22 mouse cellular contexts compared by ENCODE assay signal in genomic region chr1:58772084-58772483, GRCm38 (mm10). TPM values are rescaled to one million over a fixed set of nuclear protein-coding genes. Genes with fewer than 3 reads are reported as not detected.
DNase-seq lines count a peak whose midpoint lies in the region; ATAC-seq lines count a peak whose summit lies in the region.
"Had no signal": no experiment of that assay in that cellular context is flagged by ENCODE, and none has a peak within 500 bp of the region (broad histone marks: within the 10 kb centered on the region; RNA-seq: fewer than 3 reads in every experiment).

No protein-coding gene starts in this region.

- DNase-seq in heart, adult 11 months = peak; percentile 53
- peak; percentile 12 for DNase-seq in midbrain, embryonic 14.5 days
- DNase-seq in R1 (ENCODE audit: low read depth, low spot score) = peak; percentile 35
- DNase-seq in yolk sac, embryonic 10.5 days (ENCODE audit: low spot score) = no peak
- DNase-seq: adrenal gland, postnatal 14 days; cerebellum, adult 11-12 months; cerebellum, adult 9-10 months; cerebellum, postnatal 25 days; gastrocnemius, adult 2 months; gastrocnemius, postnatal 36 days; heart, adult 18-20 months had no signal

- no peaks in the 10 kb centered on the region for H3K27me3 ChIP-seq in heart, embryonic 11.5 days (ENCODE audit: control insufficient read depth, insufficient read depth, low read length)
- H3K27me3 ChIP-seq in midbrain, embryonic 14.5 days (ENCODE audit: control insufficient read depth, insufficient read depth, low read length) = no peaks in the 10 kb centered on the region
- no peaks in the 10 kb centered on the region for H3K27me3 ChIP-seq in midbrain, embryonic 16.5 days (ENCODE audit: control insufficient read depth, insufficient read depth, low read depth, low read length)
- H3K27me3 ChIP-seq: embryonic facial prominence, embryonic 15.5 days; heart, embryonic 12.5 days had no signal

- no peak overlapping the region for H3K4me2 ChIP-seq in heart, embryonic 11.5 days
- no peak overlapping the region for H3K4me2 ChIP-seq in midbrain, embryonic 14.5 days (ENCODE audit: low read length)
- H3K4me2 ChIP-seq in midbrain, embryonic 16.5 days (ENCODE audit: low read length) = no peak overlapping the region
- H3K4me2 ChIP-seq: embryonic facial prominence, embryonic 15.5 days; heart, embryonic 12.5 days; hindbrain, embryonic 14.5 days had no signal

- WGBS in heart, embryonic 11.5 days (ENCODE audit: insufficient replicate concordance) = 78% methylated on average over 3 of the region's 3 CpGs
- WGBS in midbrain, embryonic 14.5 days = 75% methylated on average over 3 of the region's 3 CpGs
- WGBS in midbrain, embryonic 16.5 days = 87% methylated on average over 3 of the region's 3 CpGs

- no peak overlapping the region for H3K4me3 ChIP-seq in heart, embryonic 11.5 days (ENCODE audit: low read depth, low read length)
- no peak overlapping the region for H3K4me3 ChIP-seq in midbrain, embryonic 14.5 days (replicated peaks; ENCODE audit: low read depth, low read length)
- H3K4me3 ChIP-seq in midbrain, embryonic 16.5 days (ENCODE audit: low read depth, low read length) = no peak overlapping the region
- H3K4me3 ChIP-seq: embryonic facial prominence, embryonic 15.5 days; erythroblast, embryonic 14.5 days; forebrain, embryonic 10.5 days; gastrocnemius, adult 2 months; heart, embryonic 12.5 days; hindbrain, embryonic 10.5 days had no signal

- no peak overlapping the region for H3K9ac ChIP-seq in heart, embryonic 11.5 days (ENCODE audit: low read depth, low read length)
- H3K9ac ChIP-seq in midbrain, embryonic 14.5 days (replicated peaks; ENCODE audit: low read length) = no peak overlapping the region
- no peak overlapping the region for H3K9ac ChIP-seq in midbrain, embryonic 16.5 days (ENCODE audit: low read depth, low read length)
- H3K9ac ChIP-seq: embryonic facial prominence, embryonic 15.5 days; heart, embryonic 12.5 days; hindbrain, embryonic 14.5 days had no signal

- no peak for ATAC-seq in heart, embryonic 11.5 days (replicated peaks; ENCODE audit: insufficient number of reproducible peaks, low FRiP score, low TSS enrichment)
- no peak for ATAC-seq in midbrain, embryonic 14.5 days (ENCODE audit: low FRiP score, low TSS enrichment)
- no peak for ATAC-seq in midbrain, embryonic 16.5 days
- no peak for ATAC-seq in inflammation-experienced regulatory T-cells, adult 6 months
- ATAC-seq: activated CD4-positive, CD25-positive, alpha-beta regulatory T cell, adult 4 months; forebrain, embryonic 14.5 days had no signal

- no peaks in the 10 kb centered on the region for H3K9me3 ChIP-seq in heart, embryonic 11.5 days (replicated peaks; ENCODE audit: control insufficient read depth, low read length)
- no peaks in the 10 kb centered on the region for H3K9me3 ChIP-seq in midbrain, embryonic 14.5 days (ENCODE audit: control insufficient read depth, low read length)
- no peaks in the 10 kb centered on the region for H3K9me3 ChIP-seq in midbrain, embryonic 16.5 days (replicated peaks; ENCODE audit: control insufficient read depth, low read length, poor library complexity, severe bottlenecking)
- H3K9me3 ChIP-seq: embryonic facial prominence, embryonic 15.5 days; forebrain, embryonic 10.5 days had no signal

- H3K27ac ChIP-seq in heart, embryonic 11.5 days (ENCODE audit: low read depth, low read length) = no peak overlapping the region
- H3K27ac ChIP-seq in midbrain, embryonic 14.5 days (replicated peaks; ENCODE audit: low read depth, low read length) = no peak overlapping the region
- H3K27ac ChIP-seq in midbrain, embryonic 16.5 days (ENCODE audit: low read length) = no peak overlapping the region
- H3K27ac ChIP-seq: embryonic facial prominence, embryonic 15.5 days; forebrain, embryonic 10.5 days; gastrocnemius, adult 2 months; hindbrain, embryonic 10.5 days; hindbrain, embryonic 14.5 days had no signal

- H3K36me3 ChIP-seq in heart, embryonic 11.5 days (ENCODE audit: control insufficient read depth, insufficient read depth, low read length) = no peaks in the 10 kb centered on the region
- no peaks in the 10 kb centered on the region for H3K36me3 ChIP-seq in midbrain, embryonic 14.5 days (ENCODE audit: control insufficient read depth, insufficient read depth, low read length)
- no peaks in the 10 kb centered on the region for H3K36me3 ChIP-seq in midbrain, embryonic 16.5 days (ENCODE audit: control insufficient read depth, insufficient read depth, low read length)
- H3K36me3 ChIP-seq: embryonic facial prominence, embryonic 15.5 days; forebrain, embryonic 10.5 days; heart, embryonic 12.5 days; hindbrain, embryonic 10.5 days had no signal

- H3K4me1 ChIP-seq in heart, embryonic 11.5 days (ENCODE audit: control insufficient read depth, insufficient read depth, low read length) = no peaks in the 10 kb centered on the region
- no peaks in the 10 kb centered on the region for H3K4me1 ChIP-seq in midbrain, embryonic 14.5 days (ENCODE audit: control insufficient read depth, insufficient read depth, low read length)
- H3K4me1 ChIP-seq in midbrain, embryonic 16.5 days (ENCODE audit: control insufficient read depth, insufficient read depth, low read length) = no peaks in the 10 kb centered on the region
- H3K4me1 ChIP-seq: embryonic facial prominence, embryonic 15.5 days; forebrain, embryonic 10.5 days; heart, embryonic 12.5 days; hindbrain, embryonic 10.5 days had no signal

RNA-seq across cellular contexts. Expression of gene Casp8, which starts 23.1 kb away (rescaled TPM):
- polyA plus RNA-seq in heart, embryonic 11.5 days (2014; fragmentation: Nextera tagmentation; extraction: Ambion mirVana) = 23.8 and 25.8 TPM in 2 replicates
- 2.5 and 4.6 TPM in 2 replicates for polyA plus RNA-seq in midbrain, embryonic 14.5 days (2014; fragmentation: Nextera tagmentation; extraction: Ambion mirVana)
- polyA plus RNA-seq in midbrain, embryonic 16.5 days (2015; fragmentation: Nextera tagmentation; extraction: Ambion mirVana) = 5.1 and 5.3 TPM in 2 replicates
- polyA plus RNA-seq in inflammation-experienced regulatory T-cells, adult 6 months (2017; shearing (Covaris generic)) = 100 to 1,000 TPM; 161 to 182 (median 167) TPM
